Mouse (Mus musculus): Measurements from ENCODE around the gene Adam19. TPM values are rescaled to one million over a fixed set of nuclear protein-coding genes. Genes with fewer than 3 reads are reported as not detected.
A peak's percentile ranks its signal among the peaks of the same experiment; 100 is the strongest.

The Adam19 gene
- 10 to 100 TPM; 30.6 to 35.1 TPM for total RNA-seq (2021)

GRCm38 (mm10) chr11:46055896-46056769 lies at the start of gene Adam19:
Gene Adam19, plus strand, starts transcription at chr11:46055992.
- DNase-seq (ENCODE audit: extremely low spot score in 1 of 2, low spot score in 2 of 2) = peak; percentile 54 to 88
- intact Hi-C loops (cut with DNase I) = loop anchor here (5.0 kb wide), 3 partner anchors 76 to 146 kb away; partner anchors contain the start of gene Thg1l

DNA sequence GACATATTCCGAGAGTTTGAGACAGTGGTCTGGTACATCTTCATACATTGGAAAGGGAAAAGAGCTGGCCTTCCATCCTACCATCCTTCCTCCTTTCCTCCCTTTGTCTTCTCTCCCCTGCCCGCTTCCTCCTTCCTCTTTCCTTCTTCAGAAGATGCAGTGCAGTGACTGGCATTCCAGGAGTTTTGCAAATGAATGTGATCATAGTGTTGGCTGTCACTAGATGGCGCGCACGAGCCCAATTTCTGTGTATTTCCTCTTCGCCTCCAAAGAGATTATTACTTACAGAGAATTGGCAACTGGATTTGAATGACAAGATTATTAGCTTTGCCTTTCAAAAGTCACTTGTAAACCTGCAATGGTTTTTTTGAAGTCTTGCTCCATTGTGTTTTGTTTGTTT lies 39.7 kb upstream of the Adam19 start:
- intact Hi-C loops (cut with DNase I) = loop anchor here (5.0 kb wide), 1 partner anchor 196 kb away; no protein-coding TSS in a partner anchor

GRCm38 (mm10) chr11:46020246-46020645 lies 35.5 kb upstream of the Adam19 start:
- intact Hi-C loops (cut with DNase I) = no loop called here
- DNase-seq (ENCODE audit: extremely low spot score in 1 of 2, low spot score in 2 of 2) = no peak

More for the DNA sequence above, 39.7 kb upstream of the Adam19 start:
- peak; percentile 60 to 79 for DNase-seq (ENCODE audit: extremely low spot score in 1 of 2, low spot score in 2 of 2)

DNA sequence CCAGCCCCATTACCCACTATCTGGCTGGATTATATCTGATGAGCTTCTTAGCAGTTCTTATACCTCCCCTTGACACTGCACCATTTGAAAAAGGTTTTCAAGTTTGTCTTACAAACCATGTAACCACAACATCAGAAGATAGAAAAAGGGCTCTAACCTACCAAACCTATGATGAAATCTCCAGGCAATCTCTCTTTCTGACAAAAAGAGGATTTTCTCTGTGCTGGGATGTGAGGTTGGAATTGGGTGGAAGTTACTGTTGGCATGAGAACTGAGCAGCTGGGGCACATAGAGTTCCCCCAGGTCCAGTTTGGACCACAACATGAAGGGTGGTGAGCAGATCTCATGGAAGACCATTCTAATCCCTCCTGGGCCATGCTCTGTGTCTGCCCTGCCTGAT lies 33.9 kb upstream of the Adam19 start:
- no peak for DNase-seq (ENCODE audit: extremely low spot score in 1 of 2, low spot score in 2 of 2)
- intact Hi-C loops (cut with DNase I) = no loop called here

- DNase-seq (ENCODE audit: extremely low spot score in 1 of 2, low spot score in 2 of 2) = no peak
- intact Hi-C loops (cut with DNase I) = no loop called here
Measured at GRCm38 (mm10) chr11:46022983-46023382, 32.8 kb upstream of the Adam19 start.

DNA sequence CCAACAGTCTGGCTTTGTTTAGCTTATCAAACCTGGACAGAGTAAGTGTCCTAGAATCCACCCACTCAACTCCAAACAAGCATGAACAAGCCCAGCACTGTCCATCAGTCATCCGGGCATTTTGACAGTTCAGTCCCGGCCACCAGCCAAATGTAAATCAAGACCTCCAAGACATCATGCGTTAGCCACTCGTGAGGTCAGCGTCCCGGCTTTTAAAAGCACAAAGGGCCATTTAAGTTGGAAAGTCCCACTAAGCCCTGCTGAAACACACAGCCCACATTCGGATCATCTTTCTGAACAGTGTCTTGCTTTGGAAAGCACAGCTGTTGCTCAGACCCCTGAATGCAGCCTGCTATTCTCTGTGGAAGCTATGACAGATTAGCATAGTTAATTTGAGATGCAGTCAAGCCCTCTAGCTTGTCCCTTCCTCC lies 29.8 kb upstream of the Adam19 start:
- no peak for DNase-seq (ENCODE audit: extremely low spot score in 1 of 2, low spot score in 2 of 2)
- intact Hi-C loops (cut with DNase I) = no loop called here

DNA sequence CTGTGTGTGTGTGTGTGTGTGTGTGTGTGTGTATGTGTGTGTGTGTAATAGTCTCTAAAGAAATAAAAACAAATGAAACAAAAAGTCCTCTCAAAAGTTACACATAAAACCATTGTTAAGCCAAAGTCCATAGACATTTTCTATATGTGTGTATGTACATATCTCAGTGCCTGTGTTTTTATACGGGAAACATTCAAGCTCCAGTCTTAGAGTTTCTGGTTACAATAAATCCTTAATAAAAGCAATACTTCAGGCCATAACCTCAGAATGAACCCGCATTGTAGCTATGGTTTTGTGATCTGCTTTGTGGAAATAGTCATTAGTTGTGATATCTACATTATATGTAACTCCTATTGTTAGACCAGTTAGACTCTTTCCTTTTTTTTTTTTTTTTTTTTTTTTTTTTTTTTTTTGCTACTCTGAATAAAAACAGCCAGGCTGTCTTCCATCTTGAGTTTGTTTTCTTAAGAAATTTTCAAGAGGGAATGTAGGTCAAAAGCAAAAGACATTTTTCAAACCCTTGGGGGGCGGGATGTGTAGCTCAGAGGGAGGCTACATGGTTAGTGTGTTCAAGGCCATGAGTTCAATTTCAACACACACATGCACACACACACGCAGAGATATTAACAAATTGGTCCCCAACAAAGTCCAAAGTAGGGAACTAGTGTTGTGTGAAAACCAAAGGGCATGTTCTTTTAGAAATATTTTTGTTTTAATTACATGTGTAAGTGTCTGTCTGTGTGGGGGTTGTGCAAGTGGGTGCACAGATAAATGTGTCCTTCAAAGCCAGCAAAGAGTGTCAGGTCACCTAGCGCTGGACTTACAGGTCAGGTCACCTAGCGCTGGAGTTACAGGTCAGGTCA lies 27.6 kb upstream of the Adam19 start:
- intact Hi-C loops (cut with DNase I) = no loop called here
- DNase-seq (ENCODE audit: extremely low spot score in 1 of 2, low spot score in 2 of 2) = no peak

GRCm38 (mm10) chr11:46029485-46029884 lies 26.3 kb upstream of the Adam19 start:
- DNase-seq (ENCODE audit: extremely low spot score in 1 of 2, low spot score in 2 of 2) = no peak
- intact Hi-C loops (cut with DNase I) = no loop called here

GRCm38 (mm10) chr11:46030026-46030425 lies 25.8 kb upstream of the Adam19 start:
- intact Hi-C loops (cut with DNase I) = no loop called here
- DNase-seq (ENCODE audit: extremely low spot score in 1 of 2, low spot score in 2 of 2) = no peak

DNA sequence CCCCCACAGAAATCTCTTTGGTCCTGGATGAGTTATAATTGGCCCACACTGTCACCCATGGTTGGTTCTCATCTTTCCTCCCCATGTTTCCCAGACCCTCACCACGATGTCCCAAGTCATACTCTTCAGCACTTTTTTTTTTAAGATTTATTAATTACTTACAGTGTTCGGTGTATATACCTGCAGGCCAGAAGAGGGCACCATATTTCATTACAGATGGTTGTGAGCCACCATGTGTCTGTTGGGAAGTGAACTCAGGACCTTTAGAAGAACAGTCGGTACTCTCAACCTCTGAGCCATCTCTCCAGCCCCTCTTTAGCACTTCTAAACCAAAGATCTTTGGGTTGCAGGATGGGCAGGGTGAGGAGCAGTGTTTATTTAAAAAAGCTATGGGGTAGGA lies 24.3 kb upstream of the Adam19 start:
- DNase-seq (ENCODE audit: extremely low spot score in 1 of 2, low spot score in 2 of 2) = no peak
- intact Hi-C loops (cut with DNase I) = no loop called here

DNA sequence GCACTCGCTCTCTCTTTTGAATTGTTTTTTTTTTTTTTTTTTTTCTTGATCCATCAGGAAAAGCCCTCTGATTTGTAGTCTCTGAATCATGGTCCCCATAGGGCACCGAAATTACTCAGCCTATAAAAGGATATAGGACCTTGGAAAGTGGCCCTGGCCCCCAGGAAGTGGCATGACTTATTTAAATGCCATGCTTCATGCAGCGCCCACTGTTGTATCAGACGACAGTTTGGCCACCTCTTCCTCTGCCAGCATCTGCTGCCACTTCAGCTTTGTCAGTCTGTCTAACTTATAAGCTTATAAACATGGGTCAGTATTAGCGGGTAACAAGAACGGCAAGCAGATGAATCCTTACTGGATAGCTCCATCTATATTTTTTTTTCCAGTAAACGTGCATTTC lies 22.8 kb upstream of the Adam19 start:
- DNase-seq (ENCODE audit: extremely low spot score in 1 of 2, low spot score in 2 of 2) = no peak
- intact Hi-C loops (cut with DNase I) = no loop called here

GRCm38 (mm10) chr11:46036374-46036773 lies 19.4 kb upstream of the Adam19 start:
- no peak for DNase-seq (ENCODE audit: extremely low spot score in 1 of 2, low spot score in 2 of 2)
- intact Hi-C loops (cut with DNase I) = no loop called here

DNA sequence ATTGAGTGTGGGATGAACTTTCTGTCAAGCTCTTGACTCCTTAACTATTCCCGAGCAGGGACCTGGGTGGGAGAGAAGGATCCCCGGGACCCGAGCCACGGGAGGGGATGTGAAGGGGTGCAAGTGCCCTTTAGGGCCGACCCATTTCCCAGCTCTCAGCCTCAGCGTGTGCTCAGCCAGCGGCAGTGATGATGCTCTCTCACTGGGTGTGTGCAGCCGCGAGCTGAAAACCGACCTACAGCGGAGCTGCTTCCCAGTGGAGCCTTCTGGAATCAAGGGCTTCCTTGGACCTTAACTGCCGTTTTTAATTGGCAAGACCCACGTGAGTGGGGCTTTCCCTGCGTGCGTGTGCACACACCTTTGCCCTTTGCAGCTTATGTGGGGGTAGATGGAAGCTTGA lies 16.9 kb upstream of the Adam19 start:
- intact Hi-C loops (cut with DNase I) = no loop called here
- DNase-seq (ENCODE audit: extremely low spot score in 1 of 2, low spot score in 2 of 2) = no peak

GRCm38 (mm10) chr11:46039335-46039734 lies 16.5 kb upstream of the Adam19 start:
- peak in 1 of 2 experiments; percentile 48 for DNase-seq (ENCODE audit: extremely low spot score in 1 of 2, low spot score in 2 of 2)
- intact Hi-C loops (cut with DNase I) = no loop called here

- intact Hi-C loops (cut with DNase I) = no loop called here
Measured at GRCm38 (mm10) chr11:46040841-46041556, 14.8 kb upstream of the Adam19 start.

DNA sequence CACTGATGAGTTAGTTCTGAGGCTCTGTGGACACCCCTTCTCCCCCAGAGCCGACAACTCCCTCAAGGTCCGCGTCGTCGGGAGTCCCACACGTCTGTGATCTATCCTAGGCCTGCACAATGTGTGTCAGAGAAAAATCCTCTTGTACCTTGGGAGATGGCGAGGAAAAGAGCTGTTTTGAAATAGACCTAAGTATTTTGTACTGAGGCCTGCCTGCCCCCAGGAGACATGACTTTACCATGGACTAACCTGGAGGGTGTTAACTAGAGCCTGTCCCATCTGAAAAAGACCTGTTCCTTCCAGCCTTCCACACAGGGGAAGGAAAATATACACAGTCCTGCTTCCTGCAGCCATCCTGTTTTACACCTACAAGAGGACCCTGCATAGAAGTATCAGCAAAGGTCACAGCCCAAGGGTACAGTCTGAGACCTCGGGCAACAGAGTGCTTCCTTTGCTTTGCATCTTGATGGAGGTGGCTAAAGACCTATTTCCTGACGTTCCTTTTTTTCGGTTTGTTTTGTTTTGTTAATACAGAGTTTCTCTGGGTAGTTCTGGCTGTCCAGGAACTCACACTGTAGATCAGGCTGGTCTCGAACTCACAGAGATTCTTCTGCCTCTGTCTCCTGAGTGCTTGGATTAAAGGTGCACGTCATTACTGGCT lies 14.1 kb upstream of the Adam19 start:
- intact Hi-C loops (cut with DNase I) = no loop called here
- no peak for DNase-seq (ENCODE audit: extremely low spot score in 1 of 2, low spot score in 2 of 2)

More at GRCm38 (mm10) chr11:46040841-46041556, 14.8 kb upstream of the Adam19 start:
- DNase-seq (ENCODE audit: extremely low spot score in 1 of 2, low spot score in 2 of 2) = no peak

GRCm38 (mm10) chr11:46044781-46045180 lies 11.0 kb upstream of the Adam19 start:
- intact Hi-C loops (cut with DNase I) = no loop called here
- no peak for DNase-seq (ENCODE audit: extremely low spot score in 1 of 2, low spot score in 2 of 2)

- no peak for DNase-seq (ENCODE audit: extremely low spot score in 1 of 2, low spot score in 2 of 2)
- intact Hi-C loops (cut with DNase I) = no loop called here
Measured at GRCm38 (mm10) chr11:46047264-46047663, 8.5 kb upstream of the Adam19 start.

All from left cerebral cortex, postnatal 10 days (tissue).